Comparison of ENCODE assay signal across 28 mouse cellular contexts in the genomic region with DNA sequence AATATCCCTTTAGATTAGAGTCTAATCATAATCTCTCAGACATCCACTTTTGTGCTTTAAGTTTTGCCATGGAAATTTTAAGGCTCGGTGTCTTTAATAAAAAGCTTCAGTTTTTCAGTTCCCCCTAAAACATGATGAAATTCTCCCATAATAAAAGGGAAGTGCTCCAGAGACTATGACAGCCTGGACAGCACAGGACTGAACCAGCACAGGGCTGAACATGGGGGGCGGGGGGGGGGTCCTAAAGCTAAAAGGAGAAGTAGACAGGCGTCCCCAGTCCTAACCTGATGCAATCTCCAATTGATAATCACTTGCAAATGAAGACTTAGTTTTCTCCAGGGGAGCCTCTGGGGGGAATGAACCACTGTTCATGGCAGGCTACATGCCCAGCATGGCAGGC. TPM values are rescaled to one million over a fixed set of nuclear protein-coding genes. Genes with fewer than 3 reads are reported as not detected.
DNase-seq lines count a peak whose midpoint lies in the region; TF ChIP-seq lines count a peak whose summit lies in the region.
"Had no signal": no experiment of that assay in that cellular context is flagged by ENCODE, and none has a peak within 500 bp of the region (broad histone marks: within the 10 kb centered on the region; RNA-seq: fewer than 3 reads in every experiment).

No protein-coding gene starts in this region.

- peaks cover 68% of the 10 kb centered on the region for H3K79me2 ChIP-seq in macrophage (ENCODE audit: inconsistent target)

- intact Hi-C loops in gastrocnemius, adult 2 months (cut with DNase I), result no loop called here
- intact Hi-C loops in gastrocnemius, postnatal 36 days (cut with DNase I), result no loop called here

- H3K4me1 ChIP-seq in bone marrow, adult 2 months (ENCODE audit: control insufficient read depth, insufficient read depth, low read length), result peaks cover under 1% of the 10 kb centered on the region

- no peak for TF ChIP-seq CTCF in gastrocnemius, adult 2 months (IDR thresholded peaks at IDR 0.05)
- no peak for TF ChIP-seq CTCF in bone marrow, adult 2 months (IDR thresholded peaks at IDR 0.05; ENCODE audit: control insufficient read depth, insufficient read depth, low read length)

- TF ChIP-seq POLR2A in bone marrow, adult 2 months (IDR thresholded peaks at IDR 0.05; ENCODE audit: borderline replicate concordance, control insufficient read depth, low read depth, low read length), result no peak

- 27% methylated on average over 3 of the region's 3 CpGs for WGBS in bone marrow, adult 2 months
- 3% methylated on average over 3 of the region's 3 CpGs for WGBS in macrophage (ENCODE audit: missing documents)

- peak overlapping the region; percentile 32; the same call in 1 of the 2 replicates for H3K27ac ChIP-seq in gastrocnemius, adult 2 months
- peak overlapping the region; percentile 30; the same call in 1 of the 2 replicates for H3K27ac ChIP-seq in bone marrow, adult 2 months (ENCODE audit: control insufficient read depth, insufficient read depth, low read depth, low read length, poor library complexity)
- peak overlapping the region; percentile 75 for H3K27ac ChIP-seq in macrophage
- H3K27ac ChIP-seq: embryonic facial prominence, embryonic 10.5 days; embryonic facial prominence, embryonic 15.5 days; forebrain, embryonic 12.5 days; hindbrain, embryonic 15.5 days; liver, embryonic 13.5 days; midbrain, embryonic 12.5 days; neural tube, embryonic 13.5 days had no signal

- no peaks in the 10 kb centered on the region for H3K36me3 ChIP-seq in macrophage (ENCODE audit: inconsistent target)
- H3K36me3 ChIP-seq: embryonic facial prominence, embryonic 10.5 days; embryonic facial prominence, embryonic 15.5 days; forebrain, embryonic 12.5 days; hindbrain, embryonic 15.5 days; liver, embryonic 13.5 days; midbrain, embryonic 12.5 days; neural tube, embryonic 13.5 days had no signal

- H3K4me3 ChIP-seq in gastrocnemius, adult 2 months, result no peak overlapping the region
- no peak overlapping the region for H3K4me3 ChIP-seq in bone marrow, adult 2 months (replicated peaks; ENCODE audit: control insufficient read depth, low read depth, low read length)
- H3K4me3 ChIP-seq in macrophage (ENCODE audit: inconsistent target), result no peak overlapping the region
- H3K4me3 ChIP-seq: embryonic facial prominence, embryonic 10.5 days; embryonic facial prominence, embryonic 15.5 days; forebrain, embryonic 12.5 days; hindbrain, embryonic 15.5 days; liver, embryonic 13.5 days; megakaryocyte, embryonic 14.5 days; midbrain, embryonic 12.5 days; neural tube, embryonic 13.5 days had no signal

- DNase-seq in gastrocnemius, adult 2 months, result no peak
- no peak for DNase-seq in gastrocnemius, postnatal 36 days
- peak; percentile 79 for DNase-seq in 416B (ENCODE audit: low read depth)
- DNase-seq in kidney, postnatal 25 days, result no peak
- no peak for DNase-seq in T-cell, adult 2 months (ENCODE audit: low spot score)
- DNase-seq in spleen, adult 12 weeks (ENCODE audit: low spot score), result no peak
- DNase-seq: adrenal gland, postnatal 10 days; cerebellum, adult 2 months; cerebellum, postnatal 14 days; forebrain, postnatal 0 days; gastrocnemius, postnatal 14 days; heart, postnatal 36 days; kidney, adult 11 months; kidney, postnatal 14 days; left cerebral cortex, postnatal 4 days; liver, embryonic 13.5 days; lung, adult 2 months; lung, postnatal 10 days; thymus, postnatal 25 days had no signal

RNA-seq across cellular contexts. Expression of a gene that starts 36.0 kb away (rescaled TPM):
- 100 to 1,000 TPM; 131 to 149 TPM for total RNA-seq in gastrocnemius, adult 2 months (2021)
- 100 to 1,000 TPM; 159 to 165 TPM for total RNA-seq in gastrocnemius, postnatal 36 days (2021)
- 30.9 and 51.9 TPM in 2 replicates for polyA plus RNA-seq in bone marrow, adult 2 months (2011; ENCODE audit: insufficient read depth, insufficient read length, low replicate concordance, missing spikeins)
- total RNA-seq in macrophage (2018; cell fraction: chromatin; rRNA removed), result 1,000 to 10,000 TPM in 1 of 26 experiments, 100 to 1,000 TPM in 24, 10 to 100 TPM in 1; 83.2 to 1,087 (median 200) TPM
- 100 to 1,000 TPM in 5 of 26 experiments, 10 to 100 TPM in 21; 53.9 to 309 (median 75.0) TPM for total RNA-seq in macrophage (2018; cell fraction: cytosol; rRNA removed)
- total RNA-seq in macrophage (2018; cell fraction: nucleus; rRNA removed), result 100 to 1,000 TPM in 19 of 26 experiments, 10 to 100 TPM in 7; 79.7 to 456 (median 123) TPM
- 58.8 to 94.9 TPM (median 88.9 TPM) in 3 replicates for polyA plus RNA-seq in macrophage (2018)
